Mouse (Mus musculus) E14TG2a.4 (cell line): ENCODE measurements around the gene Igfbp4.

Experiments used
- H3K27me3 ChIP-seq: 2 replicates; pipeline ENCODE4 v1.6.1; 2014; ENCODE audit warnings: low read length, control low read depth; ENCODE audit not compliant: insufficient read depth
- H3K36me3 ChIP-seq: 2 replicates; pipeline ENCODE4 v1.6.1; 2014; ENCODE audit warnings: low read length, control low read depth; ENCODE audit not compliant: insufficient read depth
- H3K4me1 ChIP-seq: replicated peaks from 2 replicates; pipeline ENCODE4 v1.6.1; 2014; ENCODE audit warnings: low read depth, low read length, control low read depth
- H3K4me3 ChIP-seq: replicated peaks from 2 replicates; pipeline ENCODE4 v1.5.1; 2014; ENCODE audit warnings: mild to moderate bottlenecking, low read length
- H3K9me3 ChIP-seq: 2 replicates; pipeline ENCODE4 v1.6.1; 2014; ENCODE audit warnings: low read length, control low read depth
- CTCF ChIP-seq: conservative IDR thresholded peaks from 2 replicates; pipeline ENCODE4 v1.5.1; 2014; ENCODE audit warnings: low read length
- NANOG ChIP-seq: IDR thresholded peaks from 2 replicates; pipeline ENCODE4 v1.6.1; 2014; ENCODE audit warnings: borderline replicate concordance, low read length, mixed read lengths
- POU5F1 ChIP-seq: IDR thresholded peaks from 2 replicates; pipeline ENCODE4 v1.6.1; 2014; ENCODE audit warnings: low read length, borderline replicate concordance

Igfbp4 gene

GRCm38 (mm10) chr11:99041051-99041729 is at the start of gene Igfbp4:
Igfbp4 (plus strand) TSS chr11:99041244.
- no peak for TF ChIP-seq NANOG
- TF ChIP-seq POU5F1 = no peak
- peaks cover 29% of the 10 kb centered on the region for H3K4me1 ChIP-seq
- H3K9me3 ChIP-seq = 0 out of 2 replicates have a peak, but pooled peaks cover 3% of the 10 kb centered on the region
- H3K4me3 ChIP-seq = peak within 1 kb of the TSS; percentile 82
- peaks cover 59% of the 10 kb centered on the region for H3K27me3 ChIP-seq
- no peaks in the 10 kb centered on the region for H3K36me3 ChIP-seq

GRCm38 (mm10) chr11:98995987-98996386 is 45.1 kb upstream of the Igfbp4 start:
- Histone ChIP-seq H3K4me1 (peaks cover 24% of the 10 kb centered on the region), H3K9me3 (no peaks in the 10 kb centered on the region), H3K36me3 (peaks cover 96% of the 10 kb centered on the region), H3K4me3 (no peak overlapping the region), H3K27me3 (no peaks in the 10 kb centered on the region)
- TF ChIP-seq NANOG (no peak), POU5F1 (no peak), CTCF (no peak)

GRCm38 (mm10) chr11:98997659-98998058 is 43.4 kb upstream of the Igfbp4 start:
- Histone ChIP-seq H3K4me1 (peaks cover 30% of the 10 kb centered on the region), H3K36me3 (peaks cover 99% of the 10 kb centered on the region), H3K27me3 (no peaks in the 10 kb centered on the region), H3K9me3 (no peaks in the 10 kb centered on the region), H3K4me3 (no peak overlapping the region)
- TF ChIP-seq POU5F1 = no peak
- no peak for TF ChIP-seq CTCF
- TF ChIP-seq NANOG = no peak

- TF ChIP-seq NANOG (no peak), CTCF (no peak), POU5F1 (no peak)
- Histone ChIP-seq H3K27me3 (no peaks in the 10 kb centered on the region), H3K36me3 (peaks cover 99% of the 10 kb centered on the region), H3K4me1 (peaks cover 18% of the 10 kb centered on the region), H3K4me3 (no peak overlapping the region), H3K9me3 (no peaks in the 10 kb centered on the region)
Observed at GRCm38 (mm10) chr11:98998776-98999175, 42.3 kb upstream of the Igfbp4 start.

GRCm38 (mm10) chr11:98999243-98999642 is 41.8 kb upstream of the Igfbp4 start:
- H3K9me3 ChIP-seq = no peaks in the 10 kb centered on the region
- TF ChIP-seq CTCF = no peak
- no peak for TF ChIP-seq POU5F1
- TF ChIP-seq NANOG = no peak

GRCm38 (mm10) chr11:99006788-99007187 is 34.3 kb upstream of the Igfbp4 start:
- no peaks in the 10 kb centered on the region for H3K9me3 ChIP-seq
- no peaks in the 10 kb centered on the region for H3K27me3 ChIP-seq
- H3K36me3 ChIP-seq = peaks cover 100% of the 10 kb centered on the region
- 0 out of 2 replicates have a peak, but pooled peaks cover 8% of the 10 kb centered on the region for H3K4me1 ChIP-seq
- no peak overlapping the region for H3K4me3 ChIP-seq
- TF ChIP-seq CTCF (no peak), NANOG (no peak), POU5F1 (no peak)

More at GRCm38 (mm10) chr11:98999243-98999642, 41.8 kb upstream of the Igfbp4 start:
- Histone ChIP-seq H3K4me1 (peaks cover 14% of the 10 kb centered on the region), H3K27me3 (no peaks in the 10 kb centered on the region), H3K4me3 (no peak overlapping the region), H3K36me3 (peaks cover 99% of the 10 kb centered on the region)

- TF ChIP-seq CTCF (no peak), NANOG (no peak), POU5F1 (no peak)
- H3K4me1 ChIP-seq = no peaks in the 10 kb centered on the region
- no peaks in the 10 kb centered on the region for H3K9me3 ChIP-seq
- H3K27me3 ChIP-seq = no peaks in the 10 kb centered on the region
- no peak overlapping the region for H3K4me3 ChIP-seq
- H3K36me3 ChIP-seq = peaks cover 100% of the 10 kb centered on the region
Observed at GRCm38 (mm10) chr11:99010124-99010523, 30.9 kb upstream of the Igfbp4 start.

GRCm38 (mm10) chr11:99010706-99011105 is 30.3 kb upstream of the Igfbp4 start:
- Histone ChIP-seq H3K4me3 (no peak overlapping the region), H3K4me1 (peaks cover under 1% of the 10 kb centered on the region; the same call in 1 of the 2 replicates)

GRCm38 (mm10) chr11:99013856-99014255 is 27.2 kb upstream of the Igfbp4 start:
- TF ChIP-seq NANOG = no peak
- no peak for TF ChIP-seq POU5F1
- no peak for TF ChIP-seq CTCF
- Histone ChIP-seq H3K4me1 (peaks cover 13% of the 10 kb centered on the region), H3K36me3 (peaks cover 100% of the 10 kb centered on the region), H3K27me3 (no peaks in the 10 kb centered on the region), H3K4me3 (no peak overlapping the region), H3K9me3 (no peaks in the 10 kb centered on the region)

More at GRCm38 (mm10) chr11:99010706-99011105, 30.3 kb upstream of the Igfbp4 start:
- no peak for TF ChIP-seq CTCF
- TF ChIP-seq NANOG = no peak
- TF ChIP-seq POU5F1 = no peak
- peaks cover 100% of the 10 kb centered on the region for H3K36me3 ChIP-seq
- H3K27me3 ChIP-seq = no peaks in the 10 kb centered on the region
- H3K9me3 ChIP-seq = no peaks in the 10 kb centered on the region
